Mouse (Mus musculus) intestine, postnatal 0 days (tissue): Measurements from ENCODE around the gene Celf2. TPM values are rescaled to one million over a fixed set of nuclear protein-coding genes. Genes with fewer than 3 reads are reported as not detected.

ENCODE experiments used
- ATAC-seq: fragments of 200-750 bp; cut with Nextera tagmentation; 2 replicates; pipeline ENCODE4 v1.8.0; 2017; ENCODE audit warnings: mild to moderate bottlenecking, moderate TSS enrichment, moderate library complexity
- H3K27ac ChIP-seq: fragments of 300-500 bp; sonication (generic); 2 replicates; pipeline ENCODE4 v1.5.1; 2014; ENCODE audit warnings: mild to moderate bottlenecking, low read depth, low read length, moderate library complexity
- H3K27me3 ChIP-seq: fragments of 300-500 bp; sonication (generic); replicated peaks from 2 replicates; pipeline ENCODE4 v1.6.1; 2014; ENCODE audit warnings: low read length, mixed read lengths; ENCODE audit not compliant: control insufficient read depth, insufficient read depth
- H3K36me3 ChIP-seq: fragments of 300-500 bp; sonication (generic); 2 replicates; pipeline ENCODE4 v1.6.1; 2014; ENCODE audit warnings: mild to moderate bottlenecking, moderate library complexity; ENCODE audit not compliant: control insufficient read depth, insufficient read depth
- H3K4me1 ChIP-seq: fragments of 300-500 bp; sonication (generic); replicated peaks from 2 replicates; pipeline ENCODE4 v1.6.1; 2014; ENCODE audit warnings: antibody characterized with exemption, low read length, mixed read lengths; ENCODE audit not compliant: control insufficient read depth, insufficient read depth
- H3K4me2 ChIP-seq: fragments of 300-500 bp; sonication (generic); replicated peaks from 2 replicates; pipeline ENCODE4 v1.6.1; 2014; ENCODE audit warnings: low read depth, mild to moderate bottlenecking, moderate library complexity
- H3K4me3 ChIP-seq: fragments of 300-500 bp; sonication (generic); 2 replicates; pipeline ENCODE4 v1.5.1; 2014; ENCODE audit warnings: low read depth, low read length
- H3K9ac ChIP-seq: fragments of 300-500 bp; sonication (generic); 2 replicates; pipeline ENCODE4 v1.6.1; 2014; ENCODE audit warnings: mild to moderate bottlenecking, low read depth, low read length
- H3K9me3 ChIP-seq: fragments of 300-500 bp; sonication (generic); 2 replicates; pipeline ENCODE4 v1.6.1; 2016; ENCODE audit warnings: mixed run types; ENCODE audit not compliant: control insufficient read depth
- CTCF ChIP-seq: sonication (generic); IDR thresholded peaks from 2 replicates; pipeline ENCODE4 v1.5.1; 2016; ENCODE audit warnings: low read depth, mild to moderate bottlenecking, control low read depth, antibody characterized with exemption, moderate library complexity
- WGBS: fragments of 180-500 bp; shearing (Covaris S2); extraction: QIAGEN DNeasy Blood & Tissue Kit; methylation state at CpG from one replicate; pipeline ENCODE4 v1.1.7; 2014; 5-methylcytosine and 5-hydroxymethylcytosine counted together
- polyA plus RNA-seq: library from polyadenylated mRNA; unstranded; fragments of >200 nt; fragmentation: Nextera tagmentation; extraction: Ambion mirVana; gene quantifications from 2 replicates; pipeline ENCODE4 v1.2.1, GENCODE M21; 2015

Celf2 gene
- polyA plus RNA-seq, 1 experiment from 2014 or later, result 16.8 TPM

GRCm38 (mm10) chr2:6830021-6830420 is 679.3 kb downstream of the Celf2 start:
- ATAC-seq, result no peak
- Histone ChIP-seq H3K27ac (no peak overlapping the region), H3K4me3 (no peak overlapping the region), H3K9ac (no peak overlapping the region), H3K4me1 (no peaks in the 10 kb centered on the region), H3K4me2 (no peak overlapping the region), H3K9me3 (no peaks in the 10 kb centered on the region), H3K27me3 (no peaks in the 10 kb centered on the region), H3K36me3 (no peaks in the 10 kb centered on the region)
- no peak for TF ChIP-seq CTCF
- WGBS, result 92% methylated on average over 6 of the region's 6 CpGs

DNA sequence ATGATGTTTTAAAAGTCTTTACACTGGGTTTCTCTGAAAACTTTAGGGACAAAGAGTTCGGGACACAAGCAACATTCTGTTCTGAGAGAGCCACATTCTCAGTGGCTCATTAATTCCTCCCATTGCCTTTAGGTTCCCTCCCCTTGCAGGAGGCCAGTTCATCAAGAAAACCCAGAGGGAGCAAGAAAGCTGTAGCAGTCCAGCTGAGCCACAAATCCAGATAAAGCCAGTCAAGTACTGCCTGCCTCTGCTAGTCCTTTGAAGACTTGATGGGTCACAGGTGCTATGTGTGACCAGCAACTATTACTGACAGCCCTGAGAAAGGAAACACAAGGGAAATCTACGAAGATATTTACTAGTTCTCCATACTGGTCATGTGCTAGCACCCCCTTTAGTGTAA is 681.8 kb downstream of the Celf2 start:
- no peak for TF ChIP-seq CTCF
- no peak for ATAC-seq
- Histone ChIP-seq H3K27ac (no peak overlapping the region), H3K9ac (no peak overlapping the region), H3K9me3 (no peaks in the 10 kb centered on the region), H3K36me3 (no peaks in the 10 kb centered on the region), H3K27me3 (no peaks in the 10 kb centered on the region), H3K4me2 (no peak overlapping the region), H3K4me1 (no peaks in the 10 kb centered on the region), H3K4me3 (no peak overlapping the region)
- WGBS, result 74% methylated on average over 2 of the region's 2 CpGs

GRCm38 (mm10) chr2:6823021-6823420 is 686.3 kb downstream of the Celf2 start:
- WGBS, result 94% methylated on average over 1 of the region's 1 CpGs
- Histone ChIP-seq H3K4me2 (no peak overlapping the region), H3K9ac (no peak overlapping the region), H3K27me3 (no peaks in the 10 kb centered on the region), H3K9me3 (no peaks in the 10 kb centered on the region), H3K36me3 (no peaks in the 10 kb centered on the region), H3K4me1 (no peaks in the 10 kb centered on the region), H3K27ac (no peak overlapping the region), H3K4me3 (no peak overlapping the region)
- no peak for ATAC-seq
- TF ChIP-seq CTCF, result no peak

DNA sequence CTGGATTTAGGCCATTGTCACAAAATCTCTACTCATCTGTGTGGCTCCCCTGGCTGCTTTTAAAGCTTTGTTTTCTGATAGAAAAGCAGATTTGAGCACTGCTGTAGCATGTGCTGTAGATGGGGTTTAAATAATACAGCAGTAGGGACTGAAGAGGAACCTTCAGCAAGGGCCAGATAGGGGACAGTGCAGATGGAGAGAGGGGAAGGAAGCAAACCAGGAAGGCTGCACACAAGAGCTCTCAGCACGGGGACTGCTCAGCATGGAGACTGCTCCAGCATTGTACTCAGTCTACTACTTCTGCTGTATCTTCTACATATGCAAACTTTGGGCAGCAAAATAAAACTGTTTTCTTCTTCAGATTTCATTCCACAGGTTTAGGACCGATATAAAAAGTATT is 687.8 kb downstream of the Celf2 start:
- Histone ChIP-seq H3K9me3 (no peaks in the 10 kb centered on the region), H3K4me2 (no peak overlapping the region), H3K36me3 (no peaks in the 10 kb centered on the region), H3K4me1 (no peaks in the 10 kb centered on the region), H3K27me3 (no peaks in the 10 kb centered on the region), H3K9ac (no peak overlapping the region), H3K4me3 (no peak overlapping the region), H3K27ac (no peak overlapping the region)
- 82% methylated on average over 2 of the region's 2 CpGs for WGBS
- TF ChIP-seq CTCF, result no peak
- no peak for ATAC-seq

DNA sequence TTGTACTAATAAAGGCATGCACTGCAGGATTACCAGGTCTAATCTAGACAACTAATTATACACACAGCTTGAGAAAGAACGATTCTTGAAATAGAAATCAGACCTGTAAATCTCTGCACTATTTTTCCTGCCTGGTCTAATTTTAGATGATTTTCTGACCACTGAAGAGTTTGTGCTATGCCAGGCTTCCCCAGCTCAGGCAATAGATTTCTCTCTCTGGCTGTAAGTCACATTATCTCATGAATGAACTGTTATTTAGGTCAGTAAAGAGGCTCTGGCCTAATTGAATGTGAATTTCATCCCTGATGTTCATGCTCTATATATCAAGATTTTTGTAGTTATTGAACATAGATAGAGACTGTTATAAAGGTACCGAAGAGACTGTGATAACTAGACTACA is 694.1 kb downstream of the Celf2 start:
- WGBS, result 73% methylated on average over 2 of the region's 2 CpGs

GRCm38 (mm10) chr2:6808736-6809135 is 700.6 kb downstream of the Celf2 start:
- Histone ChIP-seq H3K4me3 (no peak overlapping the region), H3K9me3 (no peaks in the 10 kb centered on the region), H3K9ac (no peak overlapping the region), H3K4me2 (no peak overlapping the region), H3K27ac (no peak overlapping the region), H3K27me3 (no peaks in the 10 kb centered on the region), H3K4me1 (no peaks in the 10 kb centered on the region), H3K36me3 (no peaks in the 10 kb centered on the region)
- no peak for TF ChIP-seq CTCF
- ATAC-seq, result no peak
- WGBS, result 60% methylated on average over 1 of the region's 1 CpGs

More for the DNA sequence above, 694.1 kb downstream of the Celf2 start:
- no peak for ATAC-seq
- H3K36me3 ChIP-seq, result no peaks in the 10 kb centered on the region
- H3K4me2 ChIP-seq, result no peak overlapping the region
- no peak overlapping the region for H3K9ac ChIP-seq
- no peak overlapping the region for H3K4me3 ChIP-seq
- no peak overlapping the region for H3K27ac ChIP-seq
- H3K9me3 ChIP-seq, result no peaks in the 10 kb centered on the region
- TF ChIP-seq CTCF, result no peak
- no peaks in the 10 kb centered on the region for H3K4me1 ChIP-seq
- no peaks in the 10 kb centered on the region for H3K27me3 ChIP-seq

GRCm38 (mm10) chr2:6796754-6797153 is 712.6 kb downstream of the Celf2 start:
- TF ChIP-seq CTCF, result no peak
- WGBS, result 76% methylated on average over 5 of the region's 5 CpGs
- no peaks in the 10 kb centered on the region for H3K4me1 ChIP-seq
- no peak overlapping the region for H3K4me3 ChIP-seq
- H3K9ac ChIP-seq, result no peak overlapping the region
- no peak for ATAC-seq
- H3K36me3 ChIP-seq, result no peaks in the 10 kb centered on the region
- H3K27me3 ChIP-seq, result no peaks in the 10 kb centered on the region
- no peaks in the 10 kb centered on the region for H3K9me3 ChIP-seq
- no peak overlapping the region for H3K4me2 ChIP-seq
- H3K27ac ChIP-seq, result no peak overlapping the region
